Mouse (Mus musculus): ENCODE measurements at regions not wholly inside any gene's neighbourhood (a gene's known extent, or its start where the extent isn't known, plus 50 kb on each side); places are given as distances from the start of the nearest gene placed in this dataset.

- H3K27me3 ChIP-seq = no peaks in the 10 kb centered on the region
- no peak overlapping the region for H3K27ac ChIP-seq (replicated peaks)
- no peak overlapping the region for H3K9ac ChIP-seq
- no peak overlapping the region for H3K4me2 ChIP-seq
- WGBS = 57% methylated on average over 5 of the region's 5 CpGs
- peak; percentile 54 for ATAC-seq (ENCODE audit: low FRiP score, low read depth)
- H3K9me3 ChIP-seq = no peaks in the 10 kb centered on the region
- no peak overlapping the region for H3K4me3 ChIP-seq
- H3K36me3 ChIP-seq = no peaks in the 10 kb centered on the region
- H3K4me1 ChIP-seq (replicated peaks) = no peaks in the 10 kb centered on the region
Observed at GRCm38 (mm10) chr6:22591592-22591991, 235.5 kb upstream of the Fam3c start.

- Histone ChIP-seq H3K27me3 (no peaks in the 10 kb centered on the region), H3K4me1 (replicated peaks) (no peaks in the 10 kb centered on the region), H3K4me3 (no peak overlapping the region), H3K27ac (replicated peaks) (no peak overlapping the region), H3K36me3 (no peaks in the 10 kb centered on the region), H3K9me3 (no peaks in the 10 kb centered on the region), H3K9ac (no peak overlapping the region), H3K4me2 (no peak overlapping the region)
- 69% methylated on average over 4 of the region's 4 CpGs for WGBS
- no peak for ATAC-seq (ENCODE audit: low FRiP score, low read depth)
Observed at GRCm38 (mm10) chr6:22584851-22585250, 228.8 kb upstream of the Fam3c start.

GRCm38 (mm10) chr6:22572925-22573324 is 216.9 kb upstream of the Fam3c start:
- 63% methylated on average over 1 of the region's 1 CpGs for WGBS
- Histone ChIP-seq H3K9ac (no peak overlapping the region), H3K27ac (replicated peaks) (no peak overlapping the region), H3K9me3 (no peaks in the 10 kb centered on the region), H3K4me1 (replicated peaks) (no peaks in the 10 kb centered on the region), H3K27me3 (no peaks in the 10 kb centered on the region), H3K4me2 (no peak overlapping the region), H3K4me3 (no peak overlapping the region), H3K36me3 (no peaks in the 10 kb centered on the region)
- no peak for ATAC-seq (ENCODE audit: low FRiP score, low read depth)

- 87% methylated on average over 9 of the region's 9 CpGs for WGBS
- no peaks in the 10 kb centered on the region for H3K36me3 ChIP-seq
- H3K27ac ChIP-seq (replicated peaks) = no peak overlapping the region
- H3K4me2 ChIP-seq = no peak overlapping the region
- ATAC-seq (ENCODE audit: low FRiP score, low read depth) = no peak
- no peaks in the 10 kb centered on the region for H3K9me3 ChIP-seq
- H3K4me1 ChIP-seq (replicated peaks) = no peaks in the 10 kb centered on the region
- no peaks in the 10 kb centered on the region for H3K27me3 ChIP-seq
- no peak overlapping the region for H3K9ac ChIP-seq
- no peak overlapping the region for H3K4me3 ChIP-seq
Observed at GRCm38 (mm10) chr6:22567891-22568290, 211.8 kb upstream of the Fam3c start.

- no peak overlapping the region for H3K9ac ChIP-seq
- no peaks in the 10 kb centered on the region for H3K36me3 ChIP-seq
- H3K9me3 ChIP-seq = no peaks in the 10 kb centered on the region
- H3K4me3 ChIP-seq = no peak overlapping the region
- no peak overlapping the region for H3K27ac ChIP-seq (replicated peaks)
- no peaks in the 10 kb centered on the region for H3K4me1 ChIP-seq (replicated peaks)
- 0 out of 2 replicates have a peak, but pooled peaks have one; percentile 38 for ATAC-seq (ENCODE audit: low FRiP score, low read depth)
- H3K4me2 ChIP-seq = no peak overlapping the region
- 65% methylated on average over 13 of the region's 13 CpGs for WGBS
- H3K27me3 ChIP-seq = no peaks in the 10 kb centered on the region
Observed at GRCm38 (mm10) chr6:22548296-22549245, 192.5 kb upstream of the Fam3c start.

GRCm38 (mm10) chr6:22541603-22542002 is 185.6 kb upstream of the Fam3c start:
- Histone ChIP-seq H3K36me3 (no peaks in the 10 kb centered on the region), H3K4me3 (no peak overlapping the region), H3K4me1 (replicated peaks) (no peaks in the 10 kb centered on the region), H3K9ac (no peak overlapping the region), H3K4me2 (no peak overlapping the region), H3K9me3 (no peaks in the 10 kb centered on the region), H3K27me3 (no peaks in the 10 kb centered on the region), H3K27ac (replicated peaks) (no peak overlapping the region)
- no peak for ATAC-seq (ENCODE audit: low FRiP score, low read depth)
- WGBS = 91% methylated on average over 2 of the region's 2 CpGs

GRCm38 (mm10) chr6:22538254-22538653 is 182.2 kb upstream of the Fam3c start:
- H3K9ac ChIP-seq = no peak overlapping the region
- no peak for ATAC-seq (ENCODE audit: low FRiP score, low read depth)
- 94% methylated on average over 4 of the region's 4 CpGs for WGBS

GRCm38 (mm10) chr6:22524384-22524783 is 168.3 kb upstream of the Fam3c start:
- Histone ChIP-seq H3K4me1 (replicated peaks) (no peaks in the 10 kb centered on the region), H3K4me3 (no peak overlapping the region), H3K9ac (no peak overlapping the region), H3K27me3 (no peaks in the 10 kb centered on the region), H3K4me2 (no peak overlapping the region), H3K9me3 (no peaks in the 10 kb centered on the region), H3K27ac (replicated peaks) (no peak overlapping the region), H3K36me3 (no peaks in the 10 kb centered on the region)
- WGBS = 77% methylated on average over 3 of the region's 3 CpGs
- ATAC-seq (ENCODE audit: low FRiP score, low read depth) = no peak

More at GRCm38 (mm10) chr6:22538254-22538653, 182.2 kb upstream of the Fam3c start:
- no peaks in the 10 kb centered on the region for H3K4me1 ChIP-seq (replicated peaks)
- H3K4me3 ChIP-seq = no peak overlapping the region
- H3K36me3 ChIP-seq = no peaks in the 10 kb centered on the region
- no peak overlapping the region for H3K4me2 ChIP-seq
- H3K27ac ChIP-seq (replicated peaks) = no peak overlapping the region
- H3K27me3 ChIP-seq = no peaks in the 10 kb centered on the region
- no peaks in the 10 kb centered on the region for H3K9me3 ChIP-seq

- Histone ChIP-seq H3K9me3 (no peaks in the 10 kb centered on the region), H3K27me3 (no peaks in the 10 kb centered on the region), H3K27ac (replicated peaks) (no peak overlapping the region), H3K4me1 (replicated peaks) (no peaks in the 10 kb centered on the region), H3K9ac (no peak overlapping the region), H3K4me2 (no peak overlapping the region), H3K36me3 (no peaks in the 10 kb centered on the region), H3K4me3 (no peak overlapping the region)
- no peak for ATAC-seq (ENCODE audit: low FRiP score, low read depth)
- 81% methylated on average over 9 of the region's 9 CpGs for WGBS
Observed at GRCm38 (mm10) chr6:22523582-22524234, 167.7 kb upstream of the Fam3c start.

GRCm38 (mm10) chr6:22506871-22507270 is 150.8 kb upstream of the Fam3c start:
- Histone ChIP-seq H3K27me3 (no peaks in the 10 kb centered on the region), H3K9me3 (no peaks in the 10 kb centered on the region), H3K4me1 (replicated peaks) (no peaks in the 10 kb centered on the region), H3K4me2 (no peak overlapping the region), H3K4me3 (no peak overlapping the region), H3K9ac (no peak overlapping the region), H3K27ac (replicated peaks) (no peak overlapping the region), H3K36me3 (no peaks in the 10 kb centered on the region)
- WGBS = 79% methylated on average over 1 of the region's 1 CpGs
- ATAC-seq (ENCODE audit: low FRiP score, low read depth) = no peak

GRCm38 (mm10) chr6:22497306-22497705 is 141.3 kb upstream of the Fam3c start:
- WGBS = 76% methylated on average over 9 of the region's 9 CpGs

GRCm38 (mm10) chr6:22496471-22496870 is 140.4 kb upstream of the Fam3c start:
- Histone ChIP-seq H3K4me1 (replicated peaks) (no peaks in the 10 kb centered on the region), H3K27me3 (no peaks in the 10 kb centered on the region), H3K9me3 (no peaks in the 10 kb centered on the region), H3K9ac (no peak overlapping the region), H3K27ac (replicated peaks) (no peak overlapping the region), H3K4me2 (no peak overlapping the region), H3K36me3 (no peaks in the 10 kb centered on the region), H3K4me3 (no peak overlapping the region)
- WGBS = 84% methylated on average over 1 of the region's 1 CpGs
- no peak for ATAC-seq (ENCODE audit: low FRiP score, low read depth)

More at GRCm38 (mm10) chr6:22497306-22497705, 141.3 kb upstream of the Fam3c start:
- Histone ChIP-seq H3K36me3 (no peaks in the 10 kb centered on the region), H3K27me3 (no peaks in the 10 kb centered on the region), H3K4me1 (replicated peaks) (no peaks in the 10 kb centered on the region), H3K9ac (no peak overlapping the region), H3K27ac (replicated peaks) (no peak overlapping the region), H3K4me2 (no peak overlapping the region), H3K4me3 (no peak overlapping the region), H3K9me3 (no peaks in the 10 kb centered on the region)
- ATAC-seq (ENCODE audit: low FRiP score, low read depth) = no peak

Measured in hindbrain, embryonic 15.5 days (tissue).